Mouse (Mus musculus) liver, adult (tissue): ENCODE data around the gene Fbxl14.

Source experiments
- GATA4 ChIP-seq: IDR thresholded peaks from 2 replicates; pipeline ENCODE4 v1.6.1; 2014; ENCODE audit warnings: mild to moderate bottlenecking, low read length; ENCODE audit not compliant: insufficient replicate concordance

Gene Fbxl14

GRCm38 (mm10) chr6:119509437-119510037 is 30.1 kb downstream of the Fbxl14 start:
- TF ChIP-seq GATA4 = no peak

GRCm38 (mm10) chr6:119512701-119513100 is 33.2 kb downstream of the Fbxl14 start:
- TF ChIP-seq GATA4 = no peak

DNA sequence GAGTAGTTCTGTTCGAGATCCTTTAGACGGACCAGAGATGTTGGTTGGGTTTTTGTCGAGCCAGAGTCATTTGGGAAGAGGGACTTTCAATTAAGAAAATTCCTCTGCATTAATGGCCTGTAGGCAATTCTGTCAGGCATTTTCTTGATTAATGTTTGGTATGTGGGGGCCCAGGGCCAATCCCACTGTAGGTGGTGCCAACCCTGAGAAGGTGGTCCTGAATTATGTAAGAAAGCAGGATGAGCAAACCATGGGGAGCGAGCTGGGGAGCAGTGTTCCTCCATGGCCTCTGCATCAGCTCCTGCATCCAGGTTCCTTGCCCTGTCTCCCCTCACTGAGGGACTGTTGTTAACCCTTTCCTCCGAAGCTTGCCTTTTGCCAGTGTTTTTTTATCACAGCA is 34.0 kb downstream of the Fbxl14 start:
- TF ChIP-seq GATA4 = no peak

DNA sequence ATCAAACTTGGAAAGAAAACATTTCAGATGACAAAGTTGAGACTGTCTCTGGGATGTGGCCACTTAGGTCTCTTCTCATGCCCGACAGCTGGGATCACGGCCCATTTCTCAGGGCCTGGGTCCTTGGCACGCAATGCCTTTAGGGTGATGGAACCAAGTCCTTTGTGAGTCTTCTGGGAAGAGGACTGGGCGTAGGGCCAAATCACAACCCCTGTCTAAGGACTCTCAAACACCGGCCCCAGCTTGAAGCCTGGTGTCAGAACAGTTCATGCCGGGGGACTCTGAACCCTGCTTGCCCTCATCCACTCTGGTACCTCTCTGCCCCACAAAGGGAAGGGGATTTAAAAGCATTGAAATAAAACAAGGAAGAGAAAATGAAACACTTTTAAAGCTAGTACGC is 34.6 kb downstream of the Fbxl14 start:
- TF ChIP-seq GATA4 = no peak

DNA sequence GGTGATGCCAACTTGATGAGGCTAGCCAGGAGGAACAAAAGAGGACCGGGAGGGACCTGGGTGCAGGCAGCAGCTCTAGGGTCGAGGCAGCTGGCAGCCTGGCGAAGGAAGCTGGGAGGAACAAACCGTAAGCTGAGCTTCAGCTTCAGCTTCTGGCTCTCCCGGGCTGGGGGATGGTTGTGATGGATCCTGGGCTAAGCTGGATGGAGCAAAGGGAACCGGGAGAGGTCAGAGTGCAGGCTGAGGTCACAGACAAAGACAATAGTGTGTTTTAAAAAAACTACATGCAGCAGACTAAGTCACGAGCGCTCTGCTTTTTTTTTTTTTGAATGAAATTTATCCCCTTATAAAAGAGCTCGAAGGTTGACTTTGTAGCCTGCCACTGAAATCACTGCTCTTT is 41.3 kb downstream of the Fbxl14 start:
- TF ChIP-seq GATA4 = no peak

DNA sequence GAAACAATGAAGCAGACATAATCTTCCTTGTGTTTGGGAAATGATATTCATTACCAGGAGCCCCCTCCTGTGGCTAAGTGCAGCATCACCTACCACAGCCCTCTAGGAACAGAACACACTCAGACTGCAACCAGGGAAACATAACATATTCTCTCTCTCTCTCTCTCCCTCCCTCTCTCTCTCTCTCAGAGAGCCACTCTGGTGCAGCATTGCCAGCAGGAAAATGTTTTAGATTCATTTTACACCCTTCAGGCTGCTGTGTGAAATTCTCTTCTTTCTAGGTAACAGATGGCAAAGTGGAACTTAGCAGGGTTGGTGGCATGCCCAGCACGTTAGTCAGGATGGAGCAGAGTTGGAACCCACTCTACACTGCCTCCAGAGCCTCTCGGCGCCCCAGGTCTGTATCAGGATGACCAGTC is 42.0 kb downstream of the Fbxl14 start:
- no peak for TF ChIP-seq GATA4

- TF ChIP-seq GATA4 = no peak
Measured at GRCm38 (mm10) chr6:119521931-119522391, 42.5 kb downstream of the Fbxl14 start.

DNA sequence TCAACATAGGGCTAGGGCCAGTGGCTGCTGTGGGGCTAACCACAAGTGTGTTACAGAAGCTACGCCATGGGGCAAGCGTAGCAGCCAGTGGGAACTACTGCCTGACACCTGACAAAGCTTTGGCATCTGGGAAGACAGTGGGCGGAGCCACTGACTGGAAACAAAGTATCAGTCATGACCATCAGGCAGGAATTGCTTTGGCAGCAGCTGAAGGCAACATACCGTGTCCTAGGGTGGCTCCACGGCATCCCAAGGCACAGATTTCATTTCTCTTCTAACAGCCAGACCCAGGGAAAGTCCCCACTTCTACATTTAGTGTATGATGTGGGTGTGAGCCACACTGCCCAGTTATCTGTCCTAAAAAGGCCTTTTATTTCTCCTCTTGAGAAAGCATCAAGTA is 47.0 kb downstream of the Fbxl14 start:
- no peak for TF ChIP-seq GATA4

DNA sequence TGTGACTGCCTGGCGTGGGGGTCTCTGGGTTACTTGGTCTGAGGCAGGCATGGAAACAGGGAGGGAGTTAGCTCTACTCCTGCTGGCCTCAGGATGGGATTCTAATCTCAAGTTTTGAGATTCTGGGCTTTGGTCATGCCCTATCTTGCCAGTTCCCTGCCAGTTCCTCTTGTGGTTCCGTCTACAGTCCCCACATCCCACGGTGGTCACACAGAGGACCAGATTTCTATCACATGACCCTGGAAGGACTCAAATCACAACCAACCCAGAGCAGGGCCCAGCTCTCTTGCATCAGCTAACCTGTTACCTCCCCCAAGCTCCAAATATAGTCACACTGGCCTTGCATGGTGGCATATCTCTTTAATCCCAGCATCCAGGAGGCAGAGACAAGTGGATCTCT is 50.2 kb downstream of the Fbxl14 start:
- no peak for TF ChIP-seq GATA4
